Mouse (Mus musculus): ENCODE results near the gene Slc12a3. TPM values are rescaled to one million over a fixed set of nuclear protein-coding genes. Genes with fewer than 3 reads are reported as not detected.

The Slc12a3 gene
- total and polyA plus RNA-seq, 2 experiments from 2014 or later, result 0.05 TPM; not detected in 1

DNA sequence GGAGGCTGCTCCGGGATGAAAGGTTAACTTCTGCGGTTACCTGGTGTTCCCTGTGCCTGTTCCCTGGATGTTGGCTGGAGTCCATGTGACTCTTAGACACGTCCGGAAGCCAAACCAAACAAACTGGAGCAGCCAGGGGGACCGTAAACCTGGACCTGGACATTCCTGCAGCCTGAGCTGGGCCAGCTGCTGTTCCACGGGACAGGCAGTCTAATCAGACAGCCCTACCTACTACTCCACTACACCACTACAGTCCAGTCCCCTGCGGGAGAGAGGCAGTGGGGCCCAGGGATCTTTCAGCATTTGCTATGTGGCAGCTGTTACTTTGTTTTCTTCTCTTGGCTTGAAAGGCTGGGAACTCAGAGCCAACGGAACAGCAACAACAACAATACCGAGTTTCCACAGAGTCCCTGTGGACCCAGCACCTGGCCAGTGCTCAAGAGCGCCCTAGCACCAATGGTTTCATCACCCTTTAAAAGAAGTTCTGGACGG is 48.8 kb downstream of the Slc12a3 start:
- no peak for TF ChIP-seq CTCF (IDR thresholded peaks at IDR 0.05)
- H3K4me2 ChIP-seq (ENCODE audit: low read depth, low read length, poor library complexity, severe bottlenecking), result no peak overlapping the region
- no peaks in the 10 kb centered on the region for H3K9me3 ChIP-seq (ENCODE audit: low read length)
- 68% methylated on average over 11 of the region's 11 CpGs for WGBS
- ATAC-seq (ENCODE audit: low FRiP score) (no peak), DNase-seq (ENCODE audit: low spot score) (no peak)
- no peaks in the 10 kb centered on the region for H3K4me1 ChIP-seq (ENCODE audit: insufficient read depth, low read length)
- H3K27me3 ChIP-seq (ENCODE audit: insufficient read depth, low read length), result no peaks in the 10 kb centered on the region
- no peak overlapping the region for H3K9ac ChIP-seq (replicated peaks; ENCODE audit: low read length, poor library complexity, severe bottlenecking)
- no peaks in the 10 kb centered on the region for H3K36me3 ChIP-seq (ENCODE audit: insufficient read depth, low read length)
- H3K27ac ChIP-seq (ENCODE audit: low read depth, low read length), result no peak overlapping the region
- no peak overlapping the region for H3K4me3 ChIP-seq (ENCODE audit: low read depth, low read length)

DNA sequence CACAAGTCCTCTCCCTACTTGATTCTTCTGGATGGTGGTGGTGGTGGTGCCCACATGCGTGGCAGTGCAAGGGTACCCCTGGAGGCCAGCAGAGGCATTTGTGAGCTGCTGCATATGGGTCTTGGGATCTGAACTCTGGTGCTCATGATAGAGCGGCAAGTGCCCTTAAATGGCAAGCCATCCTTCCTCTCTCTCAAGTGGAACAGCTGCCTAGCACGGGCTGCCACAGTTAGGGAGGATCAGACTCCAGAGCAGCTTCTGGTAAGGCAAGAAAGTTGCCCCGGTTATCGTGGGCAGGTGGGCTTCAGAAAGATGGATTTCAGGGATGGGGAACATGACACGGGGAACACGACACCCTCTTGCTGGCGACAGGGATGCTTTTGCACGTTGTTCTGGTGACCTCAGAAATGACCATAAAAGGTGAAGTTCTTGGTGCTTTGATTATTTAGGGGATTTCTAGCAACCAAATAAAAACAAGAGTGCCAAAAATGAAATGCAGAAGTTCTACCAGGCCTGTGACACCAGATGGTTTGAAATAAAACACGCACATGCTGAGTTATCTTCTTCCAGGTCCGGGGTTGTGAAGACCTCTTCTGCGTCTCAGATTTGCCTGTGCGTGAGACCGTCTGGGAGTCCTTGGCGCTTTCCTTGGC is 49.9 kb downstream of the Slc12a3 start:
- no peak overlapping the region for H3K27ac ChIP-seq (ENCODE audit: low read depth, low read length)
- no peaks in the 10 kb centered on the region for H3K4me1 ChIP-seq (ENCODE audit: insufficient read depth, low read length)
- TF ChIP-seq CTCF (IDR thresholded peaks at IDR 0.05), result no peak
- no peak overlapping the region for H3K4me3 ChIP-seq (ENCODE audit: low read depth, low read length)
- 89% methylated on average over 15 of the region's 15 CpGs for WGBS
- H3K36me3 ChIP-seq (ENCODE audit: insufficient read depth, low read length), result no peaks in the 10 kb centered on the region
- H3K27me3 ChIP-seq (ENCODE audit: insufficient read depth, low read length), result no peaks in the 10 kb centered on the region
- H3K9me3 ChIP-seq (ENCODE audit: low read length), result no peaks in the 10 kb centered on the region
- H3K4me2 ChIP-seq (ENCODE audit: low read depth, low read length, poor library complexity, severe bottlenecking), result no peak overlapping the region
- no peak for DNase-seq (ENCODE audit: low spot score)
- no peak for ATAC-seq (ENCODE audit: low FRiP score)
- H3K9ac ChIP-seq (replicated peaks; ENCODE audit: low read length, poor library complexity, severe bottlenecking), result no peak overlapping the region

DNA sequence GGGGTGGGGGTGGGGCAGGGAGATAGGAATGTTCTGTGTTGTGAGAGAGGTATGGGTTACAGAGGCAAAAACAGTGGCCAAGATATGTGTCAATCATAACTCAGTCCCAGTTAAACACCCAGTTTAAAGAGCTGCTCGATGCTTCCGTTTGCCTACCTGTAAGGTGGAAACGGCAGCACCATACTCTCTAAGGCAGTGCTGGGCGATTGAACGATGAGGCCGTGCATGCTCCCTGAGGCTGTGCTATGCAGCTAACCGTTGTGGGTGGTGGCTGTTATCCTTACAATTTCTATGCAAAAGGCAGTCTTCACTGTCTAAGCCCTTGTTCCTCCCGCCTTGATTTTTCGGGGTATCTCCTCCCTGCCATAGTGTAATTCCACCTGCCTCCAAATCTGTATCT is 50.7 kb downstream of the Slc12a3 start:
- no peaks in the 10 kb centered on the region for H3K9me3 ChIP-seq (ENCODE audit: low read length)
- WGBS, result 90% methylated on average over 9 of the region's 9 CpGs
- TF ChIP-seq CTCF (IDR thresholded peaks at IDR 0.05), result no peak
- H3K27me3 ChIP-seq (ENCODE audit: insufficient read depth, low read length), result no peaks in the 10 kb centered on the region
- ATAC-seq (ENCODE audit: low FRiP score), result no peak
- H3K9ac ChIP-seq (replicated peaks; ENCODE audit: low read length, poor library complexity, severe bottlenecking), result no peak overlapping the region
- H3K27ac ChIP-seq (ENCODE audit: low read depth, low read length), result no peak overlapping the region
- DNase-seq (ENCODE audit: low spot score), result no peak
- no peaks in the 10 kb centered on the region for H3K4me1 ChIP-seq (ENCODE audit: insufficient read depth, low read length)
- no peak overlapping the region for H3K4me2 ChIP-seq (ENCODE audit: low read depth, low read length, poor library complexity, severe bottlenecking)
- H3K36me3 ChIP-seq (ENCODE audit: insufficient read depth, low read length), result no peaks in the 10 kb centered on the region
- no peak overlapping the region for H3K4me3 ChIP-seq (ENCODE audit: low read depth, low read length)

DNA sequence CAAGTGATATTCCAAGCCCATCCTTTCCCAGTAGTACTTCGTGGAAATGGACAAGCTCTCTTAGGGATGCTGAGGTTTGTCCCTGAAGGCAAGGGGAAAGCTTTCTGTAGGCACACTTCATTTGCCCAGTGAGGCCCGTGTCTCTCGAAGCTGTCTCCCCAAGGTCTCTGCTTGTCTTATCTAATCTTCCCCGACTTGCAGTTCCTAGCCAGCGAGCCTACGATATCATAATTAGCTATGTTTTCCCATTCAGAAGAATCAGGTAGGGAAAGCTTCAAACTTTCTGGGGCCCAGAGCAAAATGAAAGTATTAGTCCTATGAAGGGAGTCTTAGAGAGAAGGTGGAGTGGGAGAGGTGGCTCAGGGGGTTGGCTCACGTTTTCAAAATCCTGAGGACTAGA is 55.2 kb downstream of the Slc12a3 start:
- WGBS, result 87% methylated on average over 7 of the region's 7 CpGs

DNA sequence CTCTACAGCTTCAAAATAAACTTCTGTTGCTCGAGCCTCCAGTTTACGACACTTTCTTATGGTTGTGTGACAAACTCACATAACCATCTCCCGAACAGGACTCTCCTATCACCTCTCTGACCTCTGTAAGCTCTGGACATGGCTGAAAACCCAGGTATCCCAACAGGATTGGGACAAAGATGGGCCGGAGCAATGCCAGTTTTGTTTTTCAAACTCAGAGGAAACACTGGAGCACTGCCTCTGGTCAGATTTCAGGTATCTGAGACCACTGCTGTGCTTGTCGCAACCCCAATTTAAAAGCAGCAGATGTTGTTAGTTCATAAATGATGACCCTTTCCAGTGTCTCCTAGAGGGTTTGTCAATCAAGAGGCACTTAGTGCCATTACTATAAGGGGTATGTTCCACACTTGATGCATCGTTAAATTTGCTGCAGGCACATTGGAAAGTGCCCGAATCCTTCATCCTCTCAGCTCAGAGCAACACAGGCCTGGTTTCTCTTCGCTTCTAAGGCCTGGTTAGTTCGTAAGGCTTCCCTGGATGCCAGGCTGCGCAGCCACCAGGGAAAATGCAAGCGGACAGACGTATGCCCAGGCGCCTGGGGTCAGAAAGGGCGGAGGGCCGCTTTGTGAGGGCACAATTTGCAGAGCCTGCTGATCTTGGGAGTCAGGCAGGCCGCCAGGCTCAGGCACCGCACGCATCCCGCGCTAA is 56.7 kb downstream of the Slc12a3 start:
- Histone ChIP-seq H3K27me3 (ENCODE audit: insufficient read depth, low read length) (no peaks in the 10 kb centered on the region), H3K36me3 (ENCODE audit: insufficient read depth, low read length) (peaks cover 4% of the 10 kb centered on the region), H3K4me3 (ENCODE audit: low read depth, low read length) (peak overlapping the region; percentile 87), H3K9ac (replicated peaks; ENCODE audit: low read length, poor library complexity, severe bottlenecking) (peak overlapping the region; percentile 95), H3K9me3 (ENCODE audit: low read length) (no peaks in the 10 kb centered on the region), H3K4me1 (ENCODE audit: insufficient read depth, low read length) (no peaks in the 10 kb centered on the region; the same call in 1 of the 2 replicates), H3K27ac (ENCODE audit: low read depth, low read length) (peak overlapping the region; percentile 96), H3K4me2 (ENCODE audit: low read depth, low read length, poor library complexity, severe bottlenecking) (peak overlapping the region; percentile 89)
- ATAC-seq (ENCODE audit: low FRiP score), result peak; percentile 41
- no peak for DNase-seq (ENCODE audit: low spot score)
- TF ChIP-seq CTCF (IDR thresholded peaks at IDR 0.05), result no peak
- WGBS, result 25% methylated on average over 20 of the region's 20 CpGs

More for the DNA sequence above, 55.2 kb downstream of the Slc12a3 start:
- H3K27me3 ChIP-seq (ENCODE audit: insufficient read depth, low read length), result no peaks in the 10 kb centered on the region
- H3K36me3 ChIP-seq (ENCODE audit: insufficient read depth, low read length), result no peaks in the 10 kb centered on the region
- no peak overlapping the region for H3K9ac ChIP-seq (replicated peaks; ENCODE audit: low read length, poor library complexity, severe bottlenecking)
- no peaks in the 10 kb centered on the region for H3K9me3 ChIP-seq (ENCODE audit: low read length)
- no peaks in the 10 kb centered on the region; the same call in 1 of the 2 replicates for H3K4me1 ChIP-seq (ENCODE audit: insufficient read depth, low read length)
- H3K4me3 ChIP-seq (ENCODE audit: low read depth, low read length), result no peak overlapping the region
- H3K27ac ChIP-seq (ENCODE audit: low read depth, low read length), result no peak overlapping the region
- ATAC-seq (ENCODE audit: low FRiP score) (no peak), DNase-seq (ENCODE audit: low spot score) (no peak)
- no peak for TF ChIP-seq CTCF (IDR thresholded peaks at IDR 0.05)
- no peak overlapping the region for H3K4me2 ChIP-seq (ENCODE audit: low read depth, low read length, poor library complexity, severe bottlenecking)
